Mouse (Mus musculus): ENCODE measurements at regions not wholly inside any gene's neighbourhood (a gene's known extent, or its start where the extent isn't known, plus 50 kb on each side); places are given as distances from the start of the nearest gene placed in this dataset.

- TF ChIP-seq KAT2A (conservative IDR thresholded peaks at IDR 0.05; ENCODE audit: low read depth, low read length) (no peak), POLR2A (IDR thresholded peaks at IDR 0.05; ENCODE audit: control insufficient read depth in 1 of 2, insufficient read depth in 1 of 2, low read depth in 1 of 2, low read length in 2 of 2, poor library complexity in 1 of 2) (no peak), SMC3 (IDR thresholded peaks at IDR 0.05; ENCODE audit: low read depth, low read length) (no peak), CTCF (IDR thresholded peaks at IDR 0.05 in 2 of 3, conservative IDR thresholded peaks at IDR 0.05 in 1 of 3; ENCODE audit: control insufficient read depth in 1 of 3, insufficient read depth in 1 of 3, low read depth in 2 of 3, low read length in 3 of 3, poor library complexity in 1 of 3, severe bottlenecking in 1 of 3) (no peak)
Observed at GRCm38 (mm10) chr1:142982994-142983393, 657.5 kb upstream of the B3galt2 start.

All from MEL (cell line).